Mouse (Mus musculus) limb, embryonic 13.5 days (tissue): ENCODE results near the gene Naif1. TPM values are rescaled to one million over a fixed set of nuclear protein-coding genes. Genes with fewer than 3 reads are reported as not detected.
"Not testable (repeated sequence)": the region's sequence is repeated elsewhere in the genome, so short reads cannot be mapped to it uniquely, and the experiment has no call there.

Source experiments
- ATAC-seq: fragments of 200-750 bp; cut with Nextera tagmentation; 2 replicates; pipeline ENCODE4 v1.8.0; 2017; ENCODE audit warnings: low read depth, moderate number of reproducible peaks, moderate TSS enrichment; ENCODE audit not compliant: low FRiP score
- H3K27ac ChIP-seq: fragments of 300-500 bp; sonication (generic); 2 replicates; pipeline ENCODE4 v1.5.1; 2015; ENCODE audit warnings: inconsistent platforms, mild to moderate bottlenecking, moderate library complexity
- H3K27me3 ChIP-seq: fragments of 300-500 bp; sonication (generic); 2 replicates; pipeline ENCODE4 v1.6.1; 2015; ENCODE audit warnings: mild to moderate bottlenecking, inconsistent platforms
- H3K36me3 ChIP-seq: fragments of 300-500 bp; sonication (generic); 2 replicates; pipeline ENCODE4 v1.6.1; 2015; ENCODE audit warnings: inconsistent platforms, mild to moderate bottlenecking, moderate library complexity
- H3K4me1 ChIP-seq: fragments of 300-500 bp; sonication (generic); 2 replicates; pipeline ENCODE4 v1.6.1; 2015; ENCODE audit warnings: inconsistent platforms
- H3K4me2 ChIP-seq: fragments of 300-500 bp; sonication (generic); replicated peaks from 2 replicates; pipeline ENCODE4 v1.6.1; 2015; ENCODE audit warnings: inconsistent platforms, mild to moderate bottlenecking, moderate library complexity
- H3K4me3 ChIP-seq: fragments of 300-500 bp; sonication (generic); 2 replicates; pipeline ENCODE4 v1.5.1; 2015; ENCODE audit warnings: moderate library complexity, mild to moderate bottlenecking, inconsistent platforms
- H3K9ac ChIP-seq: fragments of 300-500 bp; sonication (generic); 2 replicates; pipeline ENCODE4 v1.6.1; 2015; ENCODE audit warnings: mild to moderate bottlenecking, inconsistent platforms
- H3K9me3 ChIP-seq: fragments of 300-500 bp; sonication (generic); 2 replicates; pipeline ENCODE4 v1.6.1; 2016; ENCODE audit warnings: inconsistent platforms
- whole genome bisulfite sequencing: fragments of 180-500 bp; shearing (Covaris S2); methylation state at CpG from one replicate; pipeline ENCODE4 v1.1.7; 2015; 5-methylcytosine and 5-hydroxymethylcytosine counted together
- polyA plus RNA-seq: library from polyadenylated mRNA; unstranded; fragments of >200 nt; fragmentation: Nextera tagmentation; extraction: Ambion mirVana; gene quantifications from 2 replicates; pipeline ENCODE4 v1.2.1, GENCODE M21; 2015

Gene Naif1
- polyA plus RNA-seq, 1 experiment from 2014 or later, result 5.7 TPM

DNA sequence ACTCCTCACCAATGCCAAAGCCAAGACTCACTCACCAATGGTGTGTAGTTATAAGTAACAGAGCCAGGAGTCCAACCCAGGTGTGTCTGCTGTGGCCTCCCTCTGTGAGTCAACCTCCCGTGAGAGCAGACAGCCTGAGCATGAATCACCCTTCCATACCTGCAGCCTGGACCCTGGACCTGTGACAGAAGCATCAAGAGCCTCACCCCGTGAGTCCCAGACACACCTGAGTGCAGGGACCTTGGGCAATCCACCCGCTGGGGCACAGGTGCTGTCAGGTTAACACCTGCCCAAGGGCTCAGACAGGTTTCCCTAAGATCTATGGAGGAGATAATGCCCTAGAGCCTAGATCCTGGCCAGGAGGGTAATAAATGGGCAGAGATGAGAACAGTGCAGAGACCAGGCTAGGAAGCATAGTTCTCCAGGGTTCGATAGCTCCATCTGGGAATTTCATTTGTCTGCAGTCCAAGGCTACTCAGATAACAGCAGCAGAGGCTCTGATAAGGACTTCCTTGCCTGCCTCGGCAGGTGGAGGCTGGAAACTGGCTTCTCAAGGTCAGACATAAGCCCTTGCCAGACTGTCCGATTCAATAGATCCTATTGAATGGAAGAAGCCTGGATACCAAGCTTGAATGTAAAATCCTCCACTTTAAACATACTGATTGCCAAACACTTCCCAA lies 20.9 kb downstream of the Naif1 start:
- no peak overlapping the region for H3K9ac ChIP-seq
- WGBS, result 89% methylated on average over 6 of the region's 6 CpGs
- no peaks in the 10 kb centered on the region for H3K36me3 ChIP-seq
- no peaks in the 10 kb centered on the region for H3K4me1 ChIP-seq
- no peaks in the 10 kb centered on the region for H3K9me3 ChIP-seq
- H3K4me3 ChIP-seq, result no peak overlapping the region
- no peak for ATAC-seq
- no peaks in the 10 kb centered on the region for H3K27me3 ChIP-seq
- no peak overlapping the region for H3K27ac ChIP-seq
- H3K4me2 ChIP-seq, result no peak overlapping the region

DNA sequence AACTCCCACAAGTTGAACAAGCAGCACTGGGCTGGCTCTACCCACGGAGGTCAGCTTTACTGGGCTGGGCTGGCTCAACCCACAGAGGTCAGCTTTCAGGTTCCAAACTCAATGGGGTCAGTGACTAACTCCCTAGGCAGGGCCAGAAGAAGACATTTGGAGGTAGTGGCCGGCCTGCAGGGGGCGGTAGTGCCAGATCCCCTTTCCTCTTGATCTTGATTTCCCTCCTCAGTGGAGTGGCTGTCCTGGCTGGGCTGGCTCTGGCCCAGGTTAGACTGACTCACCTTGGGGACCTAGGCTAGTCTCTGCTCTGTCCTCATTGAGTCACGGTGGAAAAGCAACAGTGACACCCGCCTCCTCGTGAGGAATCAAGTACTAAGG lies 21.4 kb downstream of the Naif1 start:
- Histone ChIP-seq H3K9me3 (no peaks in the 10 kb centered on the region), H3K9ac (no peak overlapping the region), H3K4me1 (no peaks in the 10 kb centered on the region), H3K36me3 (no peaks in the 10 kb centered on the region), H3K27ac (no peak overlapping the region), H3K4me2 (no peak overlapping the region), H3K27me3 (no peaks in the 10 kb centered on the region), H3K4me3 (no peak overlapping the region)
- WGBS, result 85% methylated on average over 6 of the region's 6 CpGs
- no peak for ATAC-seq

DNA sequence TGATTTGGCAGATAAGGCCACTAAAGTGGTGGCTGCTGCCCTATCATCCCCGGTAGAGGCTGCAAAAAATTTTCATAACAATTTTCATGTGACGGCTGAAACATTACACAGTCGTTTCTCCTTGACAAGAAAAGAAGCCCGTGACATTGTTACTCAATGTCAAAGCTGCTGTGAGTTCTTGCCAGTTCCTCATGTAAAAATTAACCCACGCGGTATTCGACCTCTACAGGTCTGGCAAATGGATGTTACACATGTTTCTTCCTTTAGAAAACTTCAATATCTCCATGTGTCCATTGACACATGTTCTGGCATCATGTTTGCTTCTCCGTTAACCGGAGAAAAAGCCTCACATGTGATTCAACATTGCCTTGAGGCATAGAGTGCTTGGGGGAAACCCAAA lies 25.1 kb downstream of the Naif1 start:
- not testable (repeated sequence) for H3K27me3 ChIP-seq, ATAC-seq, H3K4me2 ChIP-seq, H3K4me1 ChIP-seq, H3K36me3 ChIP-seq, H3K4me3 ChIP-seq, H3K9ac ChIP-seq, H3K27ac ChIP-seq
- 92% methylated on average over 5 of the region's 9 CpGs for WGBS
- peaks cover 17% of the 10 kb centered on the region for H3K9me3 ChIP-seq

DNA sequence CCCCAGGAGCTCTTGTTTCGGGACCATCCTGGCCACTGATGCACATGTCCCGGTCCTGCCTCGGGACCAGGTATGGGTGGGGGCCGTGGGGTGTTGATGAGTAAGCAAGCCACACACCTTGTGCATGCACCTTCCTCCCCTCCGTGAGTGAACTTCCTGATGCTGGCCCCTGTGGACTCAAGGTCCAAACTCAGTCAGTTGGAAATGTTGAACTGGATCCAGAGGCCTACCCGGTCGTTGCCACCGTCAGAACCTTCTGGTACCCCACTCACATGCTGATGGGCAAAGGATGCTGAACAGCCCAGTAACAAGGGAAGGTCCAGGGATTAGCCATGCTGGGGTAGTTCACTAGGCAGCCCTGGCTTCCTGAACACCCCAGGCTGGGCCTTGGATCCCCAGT lies 32.1 kb downstream of the Naif1 start:
- H3K27me3 ChIP-seq, result no peaks in the 10 kb centered on the region
- H3K4me2 ChIP-seq, result no peak overlapping the region
- peak overlapping the region; percentile 52; the same call in 1 of the 2 replicates for H3K27ac ChIP-seq
- WGBS, result 86% methylated on average over 8 of the region's 8 CpGs
- H3K4me1 ChIP-seq, result no peaks in the 10 kb centered on the region
- ATAC-seq, result no peak
- H3K9me3 ChIP-seq, result peaks cover 17% of the 10 kb centered on the region
- H3K36me3 ChIP-seq, result no peaks in the 10 kb centered on the region
- no peak overlapping the region for H3K9ac ChIP-seq
- H3K4me3 ChIP-seq, result no peak overlapping the region

DNA sequence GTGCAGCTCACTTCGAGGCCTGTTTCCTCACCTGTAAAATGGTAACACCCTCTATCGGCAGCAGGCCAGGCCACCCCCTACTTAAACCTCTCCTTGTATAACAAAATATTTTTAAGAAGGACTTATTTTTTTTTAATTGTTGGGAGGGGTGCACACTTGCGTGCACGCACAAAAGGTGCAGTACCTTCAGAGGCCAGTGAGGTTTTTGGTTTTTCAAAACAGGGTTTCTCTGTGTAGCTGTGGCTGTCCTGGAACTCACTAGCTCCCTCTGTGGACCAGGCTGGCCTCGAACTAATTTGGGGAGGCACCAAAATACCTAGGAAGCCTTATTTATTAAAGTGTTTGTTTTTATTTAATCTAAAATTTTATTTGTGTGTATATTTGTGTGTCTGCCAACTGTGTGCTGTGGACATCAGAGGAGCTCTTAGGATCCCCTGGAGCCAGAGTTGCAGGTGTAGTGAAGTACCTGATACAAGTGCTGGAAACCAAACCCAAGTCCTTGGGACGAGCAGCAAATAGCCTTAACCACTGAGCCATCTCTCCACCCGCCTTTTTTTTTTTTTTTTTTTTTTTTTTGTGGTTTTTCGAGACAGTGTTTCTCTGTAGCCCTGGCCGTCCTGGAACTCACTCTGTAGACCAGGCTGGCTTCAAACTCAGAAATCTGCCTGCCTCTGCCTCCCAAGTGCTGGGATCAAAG lies 33.1 kb downstream of the Naif1 start:
- Histone ChIP-seq H3K4me1 (no peaks in the 10 kb centered on the region), H3K27ac (peak overlapping the region; percentile 52; the same call in 1 of the 2 replicates), H3K36me3 (no peaks in the 10 kb centered on the region), H3K27me3 (no peaks in the 10 kb centered on the region), H3K9ac (no peak overlapping the region), H3K9me3 (peaks cover 17% of the 10 kb centered on the region), H3K4me3 (no peak overlapping the region), H3K4me2 (no peak overlapping the region)
- no peak for ATAC-seq
- WGBS, result 65% methylated on average over 9 of the region's 9 CpGs

DNA sequence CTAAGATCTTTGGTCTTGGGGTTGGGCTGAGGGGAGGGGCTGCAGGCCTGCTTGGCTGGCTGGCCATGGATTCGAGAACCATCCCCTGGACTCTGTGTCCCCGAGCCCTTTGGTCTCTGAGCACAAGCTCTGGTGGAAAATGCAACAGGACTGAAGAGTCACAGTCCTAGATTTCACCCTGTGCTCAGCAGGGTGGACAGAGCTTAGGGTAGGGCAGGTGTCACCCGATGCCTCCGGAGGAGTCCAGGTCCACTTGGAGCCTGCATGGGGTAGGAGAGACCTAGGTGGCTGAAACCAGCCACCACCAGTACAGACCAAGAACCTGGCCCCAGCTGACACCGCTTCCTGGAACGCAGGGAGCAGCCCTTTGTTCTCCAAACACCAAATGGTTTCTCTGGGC lies 34.7 kb downstream of the Naif1 start:
- H3K4me2 ChIP-seq, result no peak overlapping the region
- no peak overlapping the region; the same call in 1 of the 2 replicates for H3K27ac ChIP-seq
- no peaks in the 10 kb centered on the region for H3K36me3 ChIP-seq
- H3K4me1 ChIP-seq, result no peaks in the 10 kb centered on the region
- H3K9ac ChIP-seq, result peak overlapping the region; percentile 39; the same call in 1 of the 2 replicates
- no peak for ATAC-seq
- H3K4me3 ChIP-seq, result no peak overlapping the region
- WGBS, result 81% methylated on average over 6 of the region's 6 CpGs
- H3K27me3 ChIP-seq, result no peaks in the 10 kb centered on the region
- H3K9me3 ChIP-seq, result 0 out of 2 replicates have a peak, but pooled peaks cover 3% of the 10 kb centered on the region

DNA sequence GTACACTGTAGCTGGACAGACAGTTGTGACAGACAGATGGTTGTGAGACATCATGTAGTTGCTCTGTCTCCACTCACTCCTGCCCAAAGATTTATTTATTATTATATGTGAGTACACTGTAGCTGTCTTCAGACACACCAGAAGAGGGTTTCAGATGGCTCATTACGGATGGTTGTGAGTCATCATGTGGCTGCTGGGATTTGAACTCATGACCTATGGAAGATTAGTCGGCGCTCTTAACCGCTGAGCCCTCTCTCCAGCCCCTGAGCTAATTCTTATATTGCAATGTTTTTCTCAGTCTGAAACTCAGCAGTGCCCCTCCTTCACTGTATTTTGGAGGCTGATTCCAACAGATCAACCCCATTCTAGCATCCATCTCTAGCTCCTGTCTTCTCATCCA lies 35.5 kb downstream of the Naif1 start:
- Histone ChIP-seq H3K4me1 (no peaks in the 10 kb centered on the region), H3K27ac (no peak overlapping the region), H3K4me3 (no peak overlapping the region), H3K9me3 (no peaks in the 10 kb centered on the region), H3K27me3 (no peaks in the 10 kb centered on the region), H3K4me2 (no peak overlapping the region), H3K9ac (no peak overlapping the region), H3K36me3 (no peaks in the 10 kb centered on the region)
- 85% methylated on average over 4 of the region's 4 CpGs for WGBS
- ATAC-seq, result no peak

DNA sequence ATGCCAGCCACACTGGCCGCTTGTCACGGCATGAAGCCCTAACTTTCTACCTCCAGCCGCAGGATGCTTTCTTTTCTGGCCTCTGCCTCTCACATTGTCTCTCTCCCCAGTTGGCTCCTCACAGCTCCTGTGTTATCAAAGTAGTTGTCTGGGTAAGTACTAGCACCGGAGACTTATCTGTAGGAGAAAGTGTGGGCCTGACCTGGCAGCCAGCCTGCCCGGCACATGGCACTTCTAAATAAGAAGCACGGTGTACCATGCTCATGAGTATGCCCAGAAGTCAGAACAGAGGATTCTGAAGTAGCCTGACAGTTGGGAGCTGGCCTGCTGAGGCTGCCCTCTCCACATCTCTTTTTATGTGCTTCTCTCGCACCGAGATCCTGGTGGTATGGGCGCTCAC lies 35.9 kb downstream of the Naif1 start:
- H3K4me2 ChIP-seq, result no peak overlapping the region
- no peak overlapping the region for H3K27ac ChIP-seq
- H3K36me3 ChIP-seq, result no peaks in the 10 kb centered on the region
- WGBS, result 95% methylated on average over 9 of the region's 9 CpGs
- no peak for ATAC-seq
- H3K4me3 ChIP-seq, result no peak overlapping the region
- H3K27me3 ChIP-seq, result no peaks in the 10 kb centered on the region
- no peaks in the 10 kb centered on the region for H3K9me3 ChIP-seq
- no peaks in the 10 kb centered on the region for H3K4me1 ChIP-seq
- no peak overlapping the region for H3K9ac ChIP-seq

DNA sequence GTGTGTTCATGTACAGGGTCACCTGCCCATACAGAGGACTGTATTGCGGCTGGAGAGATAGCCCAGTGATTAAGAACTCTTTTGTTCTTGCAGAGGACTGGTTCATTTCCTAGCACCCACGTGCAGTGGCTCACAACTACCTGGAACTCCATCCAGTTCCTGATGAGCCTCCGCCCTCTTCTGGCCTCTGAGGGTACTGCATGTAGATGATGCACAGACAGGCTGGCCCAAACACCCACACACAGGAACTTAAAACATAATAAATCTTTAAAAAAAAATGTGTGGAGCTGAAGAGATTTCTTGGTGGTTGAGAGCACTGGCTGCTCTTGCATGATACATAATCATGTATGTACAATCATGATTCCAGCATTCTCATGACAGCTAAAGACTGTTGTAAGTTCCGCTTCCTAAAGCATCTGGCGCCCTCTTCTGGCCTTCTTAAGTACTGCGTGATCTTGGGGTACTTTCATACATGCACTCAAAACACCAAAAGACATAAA lies 36.9 kb downstream of the Naif1 start:
- Histone ChIP-seq H3K4me2 (no peak overlapping the region), H3K36me3 (no peaks in the 10 kb centered on the region), H3K9me3 (no peaks in the 10 kb centered on the region), H3K4me1 (no peaks in the 10 kb centered on the region), H3K4me3 (no peak overlapping the region), H3K27me3 (no peaks in the 10 kb centered on the region), H3K9ac (no peak overlapping the region), H3K27ac (no peak overlapping the region)
- ATAC-seq, result peak; percentile 39
- 5% methylated on average over 6 of the region's 6 CpGs for WGBS

DNA sequence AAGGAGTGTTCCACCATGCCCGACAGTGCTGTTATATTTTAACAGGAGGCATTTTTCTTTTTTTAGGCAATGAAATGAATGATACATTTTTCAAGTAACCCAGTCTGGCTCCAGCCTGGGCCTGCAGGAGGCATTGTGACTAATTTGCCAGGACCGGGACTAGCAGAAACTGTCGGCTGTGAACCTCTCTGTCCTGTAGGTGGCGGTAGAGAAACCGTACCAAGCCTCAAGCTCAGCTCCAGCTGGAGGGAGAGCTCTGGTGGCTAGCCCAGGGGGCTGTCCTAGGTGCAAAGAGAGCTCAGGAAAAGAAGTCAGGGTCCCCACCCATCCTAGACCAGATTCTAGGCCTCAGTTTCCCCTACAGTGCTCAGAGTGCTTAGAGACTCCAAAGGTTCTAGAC lies 38.4 kb downstream of the Naif1 start:
- H3K27me3 ChIP-seq, result no peaks in the 10 kb centered on the region
- H3K4me2 ChIP-seq, result no peak overlapping the region
- H3K4me1 ChIP-seq, result no peaks in the 10 kb centered on the region
- H3K27ac ChIP-seq, result no peak overlapping the region
- ATAC-seq, result no peak
- no peak overlapping the region for H3K9ac ChIP-seq
- H3K9me3 ChIP-seq, result no peaks in the 10 kb centered on the region
- H3K36me3 ChIP-seq, result no peaks in the 10 kb centered on the region
- 2% methylated on average over 5 of the region's 5 CpGs for WGBS
- H3K4me3 ChIP-seq, result no peak overlapping the region

DNA sequence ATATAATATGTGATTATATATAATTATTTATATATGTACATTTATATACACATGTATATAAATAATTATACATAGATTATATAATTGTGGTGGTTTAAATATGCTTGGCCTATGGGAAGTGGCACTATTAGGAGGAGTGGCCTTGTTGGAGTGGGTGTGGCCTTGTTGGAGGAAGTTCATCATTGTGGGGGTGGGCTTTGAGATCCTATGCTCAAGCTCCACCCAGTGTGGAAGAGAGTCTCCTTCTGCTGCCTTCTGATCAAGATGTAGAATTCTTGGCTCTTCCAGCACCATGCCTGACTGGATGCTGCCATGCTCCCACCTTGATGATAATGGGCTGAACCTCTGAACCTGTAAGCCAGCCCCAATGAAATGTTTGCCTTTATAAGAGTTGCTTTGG lies 40.5 kb downstream of the Naif1 start:
- not testable (repeated sequence) for ATAC-seq, H3K27ac ChIP-seq, H3K27me3 ChIP-seq, H3K4me1 ChIP-seq, H3K9me3 ChIP-seq, H3K36me3 ChIP-seq, H3K9ac ChIP-seq, H3K4me3 ChIP-seq, H3K4me2 ChIP-seq

DNA sequence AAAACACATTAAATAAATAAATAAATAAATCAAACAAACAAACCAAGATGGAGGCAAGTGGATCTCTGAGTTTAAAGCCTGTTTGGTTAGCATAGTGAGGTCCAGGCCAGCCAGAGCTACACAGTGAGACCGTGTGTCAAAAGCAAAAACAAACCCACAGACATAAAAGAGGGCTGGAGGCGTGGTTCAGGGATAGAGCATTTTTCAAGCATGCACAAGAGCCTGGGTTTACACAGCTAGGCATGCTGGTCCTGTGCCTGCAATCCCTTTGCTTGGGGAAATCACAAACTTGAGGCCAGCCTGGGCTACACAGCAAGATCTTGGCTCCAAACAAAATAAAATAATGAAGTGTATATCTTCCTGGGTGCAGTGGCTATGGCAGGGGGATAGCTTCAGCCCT lies 42.4 kb downstream of the Naif1 start:
- no peak for ATAC-seq
- no peak overlapping the region for H3K9ac ChIP-seq
- H3K4me2 ChIP-seq, result no peak overlapping the region
- H3K4me3 ChIP-seq, result no peak overlapping the region
- H3K9me3 ChIP-seq, result no peaks in the 10 kb centered on the region
- no peaks in the 10 kb centered on the region for H3K27me3 ChIP-seq
- 77% methylated on average over 2 of the region's 2 CpGs for WGBS
- H3K4me1 ChIP-seq, result no peaks in the 10 kb centered on the region
- H3K27ac ChIP-seq, result no peak overlapping the region
- H3K36me3 ChIP-seq, result no peaks in the 10 kb centered on the region

DNA sequence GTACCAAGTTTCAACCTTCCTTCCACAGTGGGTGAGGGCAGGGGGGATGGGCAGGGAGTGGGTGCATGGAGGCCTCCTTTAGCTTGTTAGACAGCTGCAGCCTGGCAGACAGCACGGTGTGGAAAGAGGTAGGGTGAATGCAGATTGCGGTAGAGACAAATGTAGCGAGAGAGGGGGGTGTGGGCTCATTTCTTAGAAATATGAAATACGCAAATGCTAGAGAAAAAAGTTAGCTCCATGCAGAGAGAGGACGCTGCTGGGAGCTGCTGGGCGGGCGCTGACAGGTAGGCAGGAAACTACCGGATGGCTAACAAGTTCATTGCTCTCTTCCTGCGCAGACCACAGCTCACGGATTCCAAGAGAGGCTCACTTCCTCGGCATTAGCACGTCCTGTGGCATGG lies 43.0 kb downstream of the Naif1 start:
- Histone ChIP-seq H3K4me3 (no peak overlapping the region), H3K27me3 (no peaks in the 10 kb centered on the region), H3K27ac (no peak overlapping the region), H3K9ac (no peak overlapping the region), H3K9me3 (no peaks in the 10 kb centered on the region), H3K36me3 (no peaks in the 10 kb centered on the region), H3K4me1 (no peaks in the 10 kb centered on the region), H3K4me2 (no peak overlapping the region)
- ATAC-seq, result no peak
- 66% methylated on average over 12 of the region's 12 CpGs for WGBS
